Mouse (Mus musculus): ENCODE data around the gene Pros1. TPM values are rescaled to one million over a fixed set of nuclear protein-coding genes. Genes with fewer than 3 reads are reported as not detected.

Pros1 gene
- polyA plus RNA-seq, 1 experiment from 2014 or later: 26.1 TPM

DNA sequence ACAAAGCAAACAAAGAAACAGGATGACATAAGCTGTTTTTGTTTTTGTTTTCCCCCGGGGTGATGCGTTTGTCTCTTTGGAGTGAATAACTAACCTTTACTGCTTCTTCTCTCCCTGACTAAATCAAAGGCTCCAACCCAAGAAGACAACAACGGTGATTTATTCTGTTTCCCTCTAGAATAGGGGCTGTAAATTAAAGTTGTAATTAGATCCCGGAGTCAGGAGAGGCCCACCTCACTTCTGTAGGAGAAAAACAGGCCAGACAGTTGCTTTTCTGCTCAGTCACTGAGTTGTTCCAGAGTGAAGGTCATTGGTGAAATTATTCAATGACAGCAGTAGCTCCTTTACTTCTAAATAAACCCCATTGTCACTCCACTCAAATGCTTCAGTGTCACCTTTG, 19.1 kb downstream of the Pros1 start:
- DNase-seq (ENCODE audit: low spot score): no peak
- WGBS: 65% methylated on average over 4 of the region's 4 CpGs

GRCm38 (mm10) chr16:62874065-62874464, 20.0 kb downstream of the Pros1 start:
- ATAC-seq (replicated peaks; ENCODE audit: insufficient number of reproducible peaks, low FRiP score, low TSS enrichment, low read depth): no peak
- WGBS: 79% methylated on average over 6 of the region's 6 CpGs

More for the DNA sequence above, 19.1 kb downstream of the Pros1 start:
- H3K4me3 ChIP-seq (ENCODE audit: low read depth, low read length): no peak overlapping the region
- no peaks in the 10 kb centered on the region for H3K9me3 ChIP-seq (replicated peaks; ENCODE audit: control insufficient read depth, low read length)
- no peaks in the 10 kb centered on the region for H3K4me1 ChIP-seq (ENCODE audit: control insufficient read depth, insufficient read depth, low read length)
- H3K27ac ChIP-seq (replicated peaks; ENCODE audit: low read depth, low read length): no peak overlapping the region
- H3K27me3 ChIP-seq (ENCODE audit: control insufficient read depth, insufficient read depth, low read length): no peaks in the 10 kb centered on the region
- no peak for ATAC-seq (replicated peaks; ENCODE audit: insufficient number of reproducible peaks, low FRiP score, low TSS enrichment, low read depth)
- no peak overlapping the region for H3K4me2 ChIP-seq (ENCODE audit: low read depth, low read length)
- H3K9ac ChIP-seq (replicated peaks; ENCODE audit: low read length): no peak overlapping the region
- no peaks in the 10 kb centered on the region for H3K36me3 ChIP-seq (replicated peaks; ENCODE audit: control insufficient read depth, insufficient read depth, low read depth, low read length)

DNA sequence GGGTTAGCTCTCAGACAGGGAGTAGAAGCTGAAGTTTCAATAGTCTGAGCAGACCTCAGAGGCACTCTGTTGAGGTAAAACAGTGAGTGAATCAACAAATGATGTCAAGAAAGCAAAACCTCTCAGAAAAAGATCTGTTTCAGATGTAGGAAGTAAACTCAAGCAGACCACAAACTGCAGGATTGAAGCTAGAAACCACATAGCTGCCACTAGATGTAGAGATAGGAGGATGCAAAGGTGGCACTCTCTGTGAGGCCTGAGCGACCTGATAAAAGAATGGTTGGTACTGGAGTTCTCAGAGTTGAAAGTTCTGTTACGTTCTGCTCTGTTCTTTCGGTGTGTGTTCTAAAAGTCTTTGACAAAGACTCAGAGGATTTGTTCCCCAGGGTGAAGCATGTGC, 41.7 kb downstream of the Pros1 start:
- DNase-seq (ENCODE audit: low spot score) (no peak), ATAC-seq (replicated peaks; ENCODE audit: insufficient number of reproducible peaks, low FRiP score, low TSS enrichment, low read depth) (no peak)
- H3K9me3 ChIP-seq (replicated peaks; ENCODE audit: control insufficient read depth, low read length): no peaks in the 10 kb centered on the region
- H3K4me3 ChIP-seq (ENCODE audit: low read depth, low read length): no peak overlapping the region
- no peaks in the 10 kb centered on the region for H3K36me3 ChIP-seq (replicated peaks; ENCODE audit: control insufficient read depth, insufficient read depth, low read depth, low read length)
- WGBS: 88% methylated on average over 3 of the region's 3 CpGs
- H3K9ac ChIP-seq (replicated peaks; ENCODE audit: low read length): no peak overlapping the region
- H3K27ac ChIP-seq (replicated peaks; ENCODE audit: low read depth, low read length): no peak overlapping the region
- H3K27me3 ChIP-seq (ENCODE audit: control insufficient read depth, insufficient read depth, low read length): no peaks in the 10 kb centered on the region
- H3K4me1 ChIP-seq (ENCODE audit: control insufficient read depth, insufficient read depth, low read length): no peaks in the 10 kb centered on the region
- no peak overlapping the region for H3K4me2 ChIP-seq (ENCODE audit: low read depth, low read length)

More at GRCm38 (mm10) chr16:62874065-62874464, 20.0 kb downstream of the Pros1 start:
- H3K4me1 ChIP-seq (ENCODE audit: control insufficient read depth, insufficient read depth, low read length): no peaks in the 10 kb centered on the region
- DNase-seq (ENCODE audit: low spot score): no peak
- no peak overlapping the region for H3K4me2 ChIP-seq (ENCODE audit: low read depth, low read length)
- no peaks in the 10 kb centered on the region for H3K27me3 ChIP-seq (ENCODE audit: control insufficient read depth, insufficient read depth, low read length)
- H3K4me3 ChIP-seq (ENCODE audit: low read depth, low read length): no peak overlapping the region
- H3K9ac ChIP-seq (replicated peaks; ENCODE audit: low read length): no peak overlapping the region
- H3K9me3 ChIP-seq (replicated peaks; ENCODE audit: control insufficient read depth, low read length): no peaks in the 10 kb centered on the region
- H3K27ac ChIP-seq (replicated peaks; ENCODE audit: low read depth, low read length): no peak overlapping the region
- H3K36me3 ChIP-seq (replicated peaks; ENCODE audit: control insufficient read depth, insufficient read depth, low read depth, low read length): no peaks in the 10 kb centered on the region

DNA sequence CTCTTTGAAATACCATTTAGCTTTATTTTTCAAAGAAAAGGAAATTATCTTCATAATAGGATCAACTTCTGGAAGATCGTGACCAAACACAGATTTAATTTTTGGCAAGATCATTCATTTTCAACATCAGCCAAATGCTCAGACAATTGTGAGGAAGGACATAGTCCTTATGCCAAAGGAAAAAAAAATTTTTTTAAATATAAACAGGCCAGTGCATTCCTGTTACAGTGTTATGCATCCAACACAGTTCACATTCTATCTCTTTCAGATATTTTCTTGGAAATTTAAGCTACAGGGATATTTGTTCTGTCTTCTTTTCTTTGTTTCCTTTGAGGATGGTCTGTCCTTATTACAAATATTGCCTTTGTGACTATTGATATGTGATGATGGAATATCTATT, 57.3 kb downstream of the Pros1 start:
- Histone ChIP-seq H3K36me3 (replicated peaks; ENCODE audit: control insufficient read depth, insufficient read depth, low read depth, low read length) (no peaks in the 10 kb centered on the region), H3K9ac (replicated peaks; ENCODE audit: low read length) (no peak overlapping the region), H3K4me2 (ENCODE audit: low read depth, low read length) (no peak overlapping the region), H3K4me1 (ENCODE audit: control insufficient read depth, insufficient read depth, low read length) (no peaks in the 10 kb centered on the region), H3K4me3 (ENCODE audit: low read depth, low read length) (no peak overlapping the region), H3K27me3 (ENCODE audit: control insufficient read depth, insufficient read depth, low read length) (no peaks in the 10 kb centered on the region), H3K27ac (replicated peaks; ENCODE audit: low read depth, low read length) (no peak overlapping the region), H3K9me3 (replicated peaks; ENCODE audit: control insufficient read depth, low read length) (no peaks in the 10 kb centered on the region)
- ATAC-seq (replicated peaks; ENCODE audit: insufficient number of reproducible peaks, low FRiP score, low TSS enrichment, low read depth) (no peak), DNase-seq (ENCODE audit: low spot score) (no peak)
- WGBS: 83% methylated on average over 1 of the region's 1 CpGs

DNA sequence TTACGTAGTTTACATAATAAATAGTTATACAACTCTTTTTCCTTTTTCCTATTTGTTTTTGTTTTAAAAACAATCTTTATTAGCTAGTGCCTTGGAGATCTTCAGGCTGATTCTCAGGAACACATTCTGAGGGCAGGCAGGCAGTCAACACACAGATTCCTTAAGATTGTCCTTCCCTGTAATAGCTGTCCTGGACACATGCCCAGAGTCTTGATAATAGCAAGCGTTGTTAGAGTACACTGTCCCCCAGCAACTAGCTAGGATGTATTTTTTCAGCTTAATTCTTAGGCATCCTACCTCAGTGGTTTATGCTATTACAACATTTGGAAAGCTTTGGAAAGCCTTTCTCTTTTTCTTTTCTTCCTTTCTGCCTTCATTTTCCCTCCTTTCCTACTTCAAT, 58.1 kb downstream of the Pros1 start:
- Histone ChIP-seq H3K27me3 (ENCODE audit: control insufficient read depth, insufficient read depth, low read length) (no peaks in the 10 kb centered on the region), H3K4me3 (ENCODE audit: low read depth, low read length) (no peak overlapping the region), H3K4me1 (ENCODE audit: control insufficient read depth, insufficient read depth, low read length) (no peaks in the 10 kb centered on the region), H3K4me2 (ENCODE audit: low read depth, low read length) (no peak overlapping the region), H3K9me3 (replicated peaks; ENCODE audit: control insufficient read depth, low read length) (no peaks in the 10 kb centered on the region), H3K27ac (replicated peaks; ENCODE audit: low read depth, low read length) (no peak overlapping the region), H3K36me3 (replicated peaks; ENCODE audit: control insufficient read depth, insufficient read depth, low read depth, low read length) (no peaks in the 10 kb centered on the region), H3K9ac (replicated peaks; ENCODE audit: low read length) (no peak overlapping the region)
- no peak for ATAC-seq (replicated peaks; ENCODE audit: insufficient number of reproducible peaks, low FRiP score, low TSS enrichment, low read depth)
- WGBS: 90% methylated on average over 2 of the region's 2 CpGs
- no peak for DNase-seq (ENCODE audit: low spot score)

DNA sequence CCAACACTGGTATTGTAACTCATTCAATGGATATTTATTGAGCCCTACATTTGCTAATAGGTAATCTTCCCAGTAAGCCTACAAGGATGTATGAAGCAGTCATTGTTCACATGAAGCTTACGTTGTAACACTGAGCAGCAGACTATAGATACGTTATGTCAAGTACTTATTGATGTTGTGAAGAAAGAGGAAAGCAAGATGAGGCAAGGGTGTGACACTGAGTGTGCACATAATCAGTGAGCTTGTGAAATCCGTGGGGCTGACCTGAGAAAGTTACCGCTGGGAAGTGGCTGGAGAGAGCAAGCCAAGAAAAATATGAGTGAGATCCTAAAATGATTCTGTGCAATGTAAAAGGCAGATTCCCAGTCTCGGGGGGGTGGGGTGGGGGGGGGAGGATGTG, 61.4 kb downstream of the Pros1 start:
- DNase-seq (ENCODE audit: low spot score) (no peak), ATAC-seq (replicated peaks; ENCODE audit: insufficient number of reproducible peaks, low FRiP score, low TSS enrichment, low read depth) (no peak)
- no peak overlapping the region for H3K27ac ChIP-seq (replicated peaks; ENCODE audit: low read depth, low read length)
- H3K9ac ChIP-seq (replicated peaks; ENCODE audit: low read length): no peak overlapping the region
- 90% methylated on average over 5 of the region's 5 CpGs for WGBS
- H3K4me2 ChIP-seq (ENCODE audit: low read depth, low read length): no peak overlapping the region
- no peaks in the 10 kb centered on the region for H3K36me3 ChIP-seq (replicated peaks; ENCODE audit: control insufficient read depth, insufficient read depth, low read depth, low read length)
- H3K27me3 ChIP-seq (ENCODE audit: control insufficient read depth, insufficient read depth, low read length): no peaks in the 10 kb centered on the region
- no peaks in the 10 kb centered on the region for H3K4me1 ChIP-seq (ENCODE audit: control insufficient read depth, insufficient read depth, low read length)
- H3K9me3 ChIP-seq (replicated peaks; ENCODE audit: control insufficient read depth, low read length): no peaks in the 10 kb centered on the region
- no peak overlapping the region for H3K4me3 ChIP-seq (ENCODE audit: low read depth, low read length)

DNA sequence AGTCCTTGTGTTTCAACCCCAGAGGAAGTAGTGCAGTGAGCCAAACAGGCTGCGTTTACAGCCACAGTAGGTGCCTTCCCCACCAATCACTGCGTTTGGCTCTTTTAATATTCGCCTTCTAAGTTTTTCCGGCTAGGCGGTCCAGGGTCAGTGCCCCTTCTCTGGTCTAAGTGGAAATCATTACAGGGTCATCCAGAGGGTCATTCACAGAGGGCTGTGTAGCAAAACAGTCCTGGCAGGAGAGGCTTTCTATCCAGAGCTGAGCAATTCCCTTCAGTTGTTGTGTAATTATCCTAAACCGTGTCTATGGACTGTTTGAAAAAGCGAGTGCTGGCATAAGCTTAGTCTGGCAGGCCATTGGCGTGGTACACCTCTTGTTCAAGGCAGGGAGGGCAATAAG, 68.1 kb downstream of the Pros1 start:
- WGBS: 15% methylated on average over 8 of the region's 8 CpGs
- H3K4me1 ChIP-seq (ENCODE audit: control insufficient read depth, insufficient read depth, low read length): no peaks in the 10 kb centered on the region
- ATAC-seq (replicated peaks; ENCODE audit: insufficient number of reproducible peaks, low FRiP score, low TSS enrichment, low read depth): 0 out of 2 replicates have a peak, but pooled peaks have one; percentile 18

GRCm38 (mm10) chr16:62931341-62931740, 77.2 kb downstream of the Pros1 start:
- ATAC-seq (replicated peaks; ENCODE audit: insufficient number of reproducible peaks, low FRiP score, low TSS enrichment, low read depth): no peak
- 92% methylated on average over 6 of the region's 6 CpGs for WGBS
- H3K4me3 ChIP-seq (ENCODE audit: low read depth, low read length): no peak overlapping the region

More for the DNA sequence above, 68.1 kb downstream of the Pros1 start:
- H3K4me3 ChIP-seq (ENCODE audit: low read depth, low read length): no peak overlapping the region
- no peak overlapping the region for H3K4me2 ChIP-seq (ENCODE audit: low read depth, low read length)
- no peaks in the 10 kb centered on the region for H3K9me3 ChIP-seq (replicated peaks; ENCODE audit: control insufficient read depth, low read length)
- H3K36me3 ChIP-seq (replicated peaks; ENCODE audit: control insufficient read depth, insufficient read depth, low read depth, low read length): no peaks in the 10 kb centered on the region
- H3K27me3 ChIP-seq (ENCODE audit: control insufficient read depth, insufficient read depth, low read length): no peaks in the 10 kb centered on the region
- peak; percentile 23 for DNase-seq (ENCODE audit: low spot score)
- no peak overlapping the region for H3K27ac ChIP-seq (replicated peaks; ENCODE audit: low read depth, low read length)
- no peak overlapping the region for H3K9ac ChIP-seq (replicated peaks; ENCODE audit: low read length)

More at GRCm38 (mm10) chr16:62931341-62931740, 77.2 kb downstream of the Pros1 start:
- H3K27ac ChIP-seq (replicated peaks; ENCODE audit: low read depth, low read length): no peak overlapping the region
- H3K4me2 ChIP-seq (ENCODE audit: low read depth, low read length): no peak overlapping the region
- DNase-seq (ENCODE audit: low spot score): no peak
- H3K9me3 ChIP-seq (replicated peaks; ENCODE audit: control insufficient read depth, low read length): no peaks in the 10 kb centered on the region
- no peaks in the 10 kb centered on the region for H3K36me3 ChIP-seq (replicated peaks; ENCODE audit: control insufficient read depth, insufficient read depth, low read depth, low read length)
- no peaks in the 10 kb centered on the region for H3K4me1 ChIP-seq (ENCODE audit: control insufficient read depth, insufficient read depth, low read length)
- no peaks in the 10 kb centered on the region for H3K27me3 ChIP-seq (ENCODE audit: control insufficient read depth, insufficient read depth, low read length)
- H3K9ac ChIP-seq (replicated peaks; ENCODE audit: low read length): no peak overlapping the region

Measured in embryonic facial prominence, embryonic 11.5 days (tissue).